Mouse (Mus musculus): ENCODE results near the gene Nfia. TPM values are rescaled to one million over a fixed set of nuclear protein-coding genes. Genes with fewer than 3 reads are reported as not detected.

Nfia gene
- polyA plus RNA-seq, 1 experiment from 2014 or later = 45.4 TPM

GRCm38 (mm10) chr4:97793931-97794330 is 21.4 kb downstream of the Nfia start:
- Histone ChIP-seq H3K4me1 (replicated peaks; ENCODE audit: control insufficient read depth, insufficient read depth, low read length) (0 out of 2 replicates have a peak, but pooled peaks cover 2% of the 10 kb centered on the region), H3K9ac (ENCODE audit: low read length) (no peak overlapping the region), H3K4me2 (ENCODE audit: low read depth, low read length, severe bottlenecking) (no peak overlapping the region), H3K4me3 (ENCODE audit: low read depth, low read length) (no peak overlapping the region), H3K36me3 (ENCODE audit: control insufficient read depth, insufficient read depth, low read length) (no peaks in the 10 kb centered on the region; the same call in 1 of the 2 replicates), H3K27me3 (ENCODE audit: control insufficient read depth, insufficient read depth, low read length) (no peaks in the 10 kb centered on the region), H3K27ac (ENCODE audit: low read depth, low read length) (no peak overlapping the region), H3K9me3 (ENCODE audit: control insufficient read depth, low read length) (no peaks in the 10 kb centered on the region)
- 88% methylated on average over 10 of the region's 10 CpGs for WGBS
- no peak for DNase-seq (ENCODE audit: low spot score)
- ATAC-seq (replicated peaks; ENCODE audit: low FRiP score) = no peak

- no peak overlapping the region for H3K4me3 ChIP-seq (ENCODE audit: low read depth, low read length)
- H3K4me1 ChIP-seq (replicated peaks; ENCODE audit: control insufficient read depth, insufficient read depth, low read length) = 0 out of 2 replicates have a peak, but pooled peaks cover 2% of the 10 kb centered on the region
- no peak overlapping the region for H3K9ac ChIP-seq (ENCODE audit: low read length)
- no peaks in the 10 kb centered on the region; the same call in 1 of the 2 replicates for H3K36me3 ChIP-seq (ENCODE audit: control insufficient read depth, insufficient read depth, low read length)
- DNase-seq (ENCODE audit: low spot score) (no peak), ATAC-seq (replicated peaks; ENCODE audit: low FRiP score) (no peak)
- H3K27ac ChIP-seq (ENCODE audit: low read depth, low read length) = no peak overlapping the region
- H3K4me2 ChIP-seq (ENCODE audit: low read depth, low read length, severe bottlenecking) = no peak overlapping the region
- H3K27me3 ChIP-seq (ENCODE audit: control insufficient read depth, insufficient read depth, low read length) = no peaks in the 10 kb centered on the region
- H3K9me3 ChIP-seq (ENCODE audit: control insufficient read depth, low read length) = no peaks in the 10 kb centered on the region
- WGBS = 90% methylated on average over 4 of the region's 4 CpGs
These were observed 22.3 kb downstream of the Nfia start for GRCm38 (mm10) chr4:97794865-97795264.

GRCm38 (mm10) chr4:97795957-97796356 is 23.4 kb downstream of the Nfia start:
- no peaks in the 10 kb centered on the region for H3K27me3 ChIP-seq (ENCODE audit: control insufficient read depth, insufficient read depth, low read length)
- ATAC-seq (replicated peaks; ENCODE audit: low FRiP score) = no peak
- no peak for DNase-seq (ENCODE audit: low spot score)
- H3K4me2 ChIP-seq (ENCODE audit: low read depth, low read length, severe bottlenecking) = no peak overlapping the region
- no peak overlapping the region for H3K9ac ChIP-seq (ENCODE audit: low read length)
- 0 out of 2 replicates have a peak, but pooled peaks cover 2% of the 10 kb centered on the region for H3K4me1 ChIP-seq (replicated peaks; ENCODE audit: control insufficient read depth, insufficient read depth, low read length)
- no peaks in the 10 kb centered on the region for H3K9me3 ChIP-seq (ENCODE audit: control insufficient read depth, low read length)
- 80% methylated on average over 5 of the region's 5 CpGs for WGBS
- H3K27ac ChIP-seq (ENCODE audit: low read depth, low read length) = no peak overlapping the region
- H3K36me3 ChIP-seq (ENCODE audit: control insufficient read depth, insufficient read depth, low read length) = no peaks in the 10 kb centered on the region; the same call in 1 of the 2 replicates
- H3K4me3 ChIP-seq (ENCODE audit: low read depth, low read length) = no peak overlapping the region

GRCm38 (mm10) chr4:97796505-97796904 is 24.0 kb downstream of the Nfia start:
- Histone ChIP-seq H3K9ac (ENCODE audit: low read length) (no peak overlapping the region), H3K36me3 (ENCODE audit: control insufficient read depth, insufficient read depth, low read length) (no peaks in the 10 kb centered on the region; the same call in 1 of the 2 replicates), H3K4me1 (replicated peaks; ENCODE audit: control insufficient read depth, insufficient read depth, low read length) (0 out of 2 replicates have a peak, but pooled peaks cover 2% of the 10 kb centered on the region), H3K27me3 (ENCODE audit: control insufficient read depth, insufficient read depth, low read length) (no peaks in the 10 kb centered on the region), H3K27ac (ENCODE audit: low read depth, low read length) (no peak overlapping the region), H3K4me2 (ENCODE audit: low read depth, low read length, severe bottlenecking) (no peak overlapping the region), H3K9me3 (ENCODE audit: control insufficient read depth, low read length) (no peaks in the 10 kb centered on the region), H3K4me3 (ENCODE audit: low read depth, low read length) (no peak overlapping the region)
- DNase-seq (ENCODE audit: low spot score) (no peak), ATAC-seq (replicated peaks; ENCODE audit: low FRiP score) (no peak)
- 89% methylated on average over 10 of the region's 10 CpGs for WGBS

- no peak overlapping the region for H3K27ac ChIP-seq (ENCODE audit: low read depth, low read length)
- no peak overlapping the region for H3K4me2 ChIP-seq (ENCODE audit: low read depth, low read length, severe bottlenecking)
- 54% methylated on average over 3 of the region's 3 CpGs for WGBS
- DNase-seq (ENCODE audit: low spot score) (no peak), ATAC-seq (replicated peaks; ENCODE audit: low FRiP score) (no peak)
- H3K9ac ChIP-seq (ENCODE audit: low read length) = no peak overlapping the region
- H3K4me1 ChIP-seq (replicated peaks; ENCODE audit: control insufficient read depth, insufficient read depth, low read length) = peaks cover 5% of the 10 kb centered on the region; the same call in 1 of the 2 replicates
- no peaks in the 10 kb centered on the region for H3K27me3 ChIP-seq (ENCODE audit: control insufficient read depth, insufficient read depth, low read length)
- peaks cover 3% of the 10 kb centered on the region; the same call in 1 of the 2 replicates for H3K9me3 ChIP-seq (ENCODE audit: control insufficient read depth, low read length)
- no peaks in the 10 kb centered on the region; the same call in 1 of the 2 replicates for H3K36me3 ChIP-seq (ENCODE audit: control insufficient read depth, insufficient read depth, low read length)
- H3K4me3 ChIP-seq (ENCODE audit: low read depth, low read length) = no peak overlapping the region
These were observed 31.3 kb downstream of the Nfia start for GRCm38 (mm10) chr4:97803791-97804190.

- WGBS = 67% methylated on average over 5 of the region's 5 CpGs
- ATAC-seq (replicated peaks; ENCODE audit: low FRiP score) (no peak), DNase-seq (ENCODE audit: low spot score) (no peak)
- Histone ChIP-seq H3K4me1 (replicated peaks; ENCODE audit: control insufficient read depth, insufficient read depth, low read length) (peaks cover 5% of the 10 kb centered on the region; the same call in 1 of the 2 replicates), H3K9ac (ENCODE audit: low read length) (no peak overlapping the region), H3K27me3 (ENCODE audit: control insufficient read depth, insufficient read depth, low read length) (no peaks in the 10 kb centered on the region), H3K27ac (ENCODE audit: low read depth, low read length) (no peak overlapping the region), H3K4me3 (ENCODE audit: low read depth, low read length) (no peak overlapping the region), H3K9me3 (ENCODE audit: control insufficient read depth, low read length) (peaks cover 3% of the 10 kb centered on the region; the same call in 1 of the 2 replicates), H3K4me2 (ENCODE audit: low read depth, low read length, severe bottlenecking) (no peak overlapping the region), H3K36me3 (ENCODE audit: control insufficient read depth, insufficient read depth, low read length) (no peaks in the 10 kb centered on the region; the same call in 1 of the 2 replicates)
These were observed 32.1 kb downstream of the Nfia start for GRCm38 (mm10) chr4:97804638-97805037.

- no peak for ATAC-seq (replicated peaks; ENCODE audit: low FRiP score)
These were observed 32.7 kb downstream of the Nfia start for GRCm38 (mm10) chr4:97805255-97805654.

DNA sequence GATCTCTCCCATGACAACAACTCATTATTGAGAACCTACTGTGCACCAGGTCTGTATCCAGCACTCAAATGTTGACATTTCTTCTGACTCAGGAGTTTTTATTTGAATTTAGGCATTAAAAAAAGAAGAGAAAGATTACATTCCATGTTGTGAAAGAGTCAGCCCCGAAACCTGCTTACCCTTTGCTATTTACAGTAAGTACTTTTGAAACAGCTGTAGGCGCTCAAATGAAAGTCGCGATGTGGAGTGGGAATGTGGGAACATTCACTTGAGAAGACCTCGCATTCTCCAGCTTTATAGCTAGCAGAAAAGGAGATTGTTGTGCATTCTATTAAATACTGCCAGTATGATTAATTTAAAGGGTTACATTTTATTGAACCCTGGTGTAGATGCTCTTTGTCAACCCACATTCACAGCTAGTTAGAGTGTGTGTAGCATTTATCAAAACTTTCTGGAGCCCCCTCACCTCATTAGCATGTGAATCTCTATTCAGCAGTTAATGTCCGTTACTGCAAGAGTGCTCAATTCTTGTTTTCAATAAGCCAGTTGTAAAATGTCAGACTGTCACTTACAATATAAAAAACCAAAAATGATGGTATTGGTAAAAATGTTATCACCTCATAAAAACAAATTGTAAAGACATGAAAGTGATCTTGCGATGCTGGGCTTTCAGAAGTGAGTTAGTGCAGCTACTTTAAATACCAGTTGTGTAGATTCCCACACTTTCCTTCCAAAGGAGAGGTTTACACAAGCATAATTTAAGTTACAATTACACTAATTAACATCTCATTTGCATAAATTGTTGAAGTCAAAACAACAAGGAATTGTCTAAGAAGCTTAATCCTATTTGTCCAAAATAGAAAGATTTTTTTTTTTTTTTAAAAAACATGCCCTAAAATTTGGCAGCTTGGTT is 33.6 kb downstream of the Nfia start:
- Histone ChIP-seq H3K36me3 (ENCODE audit: control insufficient read depth, insufficient read depth, low read length) (no peaks in the 10 kb centered on the region; the same call in 1 of the 2 replicates), H3K4me3 (ENCODE audit: low read depth, low read length) (no peak overlapping the region), H3K9ac (ENCODE audit: low read length) (no peak overlapping the region), H3K4me2 (ENCODE audit: low read depth, low read length, severe bottlenecking) (0 out of 2 replicates have a peak overlapping the region, but pooled peaks have one; percentile 5), H3K27ac (ENCODE audit: low read depth, low read length) (no peak overlapping the region), H3K27me3 (ENCODE audit: control insufficient read depth, insufficient read depth, low read length) (no peaks in the 10 kb centered on the region), H3K4me1 (replicated peaks; ENCODE audit: control insufficient read depth, insufficient read depth, low read length) (peaks cover 8% of the 10 kb centered on the region; the same call in 1 of the 2 replicates), H3K9me3 (ENCODE audit: control insufficient read depth, low read length) (peaks cover 3% of the 10 kb centered on the region; the same call in 1 of the 2 replicates)
- DNase-seq (ENCODE audit: low spot score) (no peak), ATAC-seq (replicated peaks; ENCODE audit: low FRiP score) (peak; percentile 76)
- 52% methylated on average over 7 of the region's 7 CpGs for WGBS

More at GRCm38 (mm10) chr4:97805255-97805654, 32.7 kb downstream of the Nfia start:
- WGBS = 71% methylated on average over 2 of the region's 2 CpGs
- Histone ChIP-seq H3K4me3 (ENCODE audit: low read depth, low read length) (no peak overlapping the region), H3K27ac (ENCODE audit: low read depth, low read length) (no peak overlapping the region), H3K4me1 (replicated peaks; ENCODE audit: control insufficient read depth, insufficient read depth, low read length) (peaks cover 8% of the 10 kb centered on the region; the same call in 1 of the 2 replicates), H3K9me3 (ENCODE audit: control insufficient read depth, low read length) (peaks cover 3% of the 10 kb centered on the region; the same call in 1 of the 2 replicates), H3K27me3 (ENCODE audit: control insufficient read depth, insufficient read depth, low read length) (no peaks in the 10 kb centered on the region), H3K36me3 (ENCODE audit: control insufficient read depth, insufficient read depth, low read length) (no peaks in the 10 kb centered on the region; the same call in 1 of the 2 replicates), H3K9ac (ENCODE audit: low read length) (no peak overlapping the region), H3K4me2 (ENCODE audit: low read depth, low read length, severe bottlenecking) (no peak overlapping the region)
- DNase-seq (ENCODE audit: low spot score) = no peak
